Mouse (Mus musculus) CH12.LX (cell line): ENCODE measurements around the gene Pip5k1b. TPM values are rescaled to one million over a fixed set of nuclear protein-coding genes. Genes with fewer than 3 reads are reported as not detected.

Experiments used
- DNase-seq: peaks from one replicate; pipeline ENCODE4 v3.0.0-alpha.2; 2013; ENCODE audit errors: extremely low read depth
- H3K27ac ChIP-seq: 2 replicates; pipeline ENCODE4 v1.5.1; 2012; ENCODE audit warnings: low read depth, mild to moderate bottlenecking, control low read depth, moderate library complexity; ENCODE audit not compliant: insufficient read depth
- H3K27me3 ChIP-seq: replicated peaks from 2 replicates; pipeline ENCODE3; 2012; ENCODE audit warnings: inconsistent platforms
- H3K36me3 ChIP-seq, 2 experiments: replicated peaks in 1 of 2; 2 replicates each; pipeline versions ENCODE3 to v1.6.1; 2012; ENCODE audit warnings: inconsistent platforms in 1 of 2, low read length in 1 of 2, mild to moderate bottlenecking in 1 of 2, mixed read lengths in 1 of 2, moderate library complexity in 1 of 2; ENCODE audit not compliant: control insufficient read depth in 1 of 2, insufficient read depth in 1 of 2
- H3K4me1 ChIP-seq, 2 experiments: 2 replicates each; pipeline ENCODE4 v1.6.1; 2012; ENCODE audit warnings: inconsistent platforms in 1 of 2, moderate library complexity in 1 of 2; ENCODE audit not compliant: insufficient read depth in 2 of 2, control insufficient read depth in 1 of 2
- H3K4me2 ChIP-seq: 2 replicates; pipeline ENCODE4 v1.6.1; 2012; ENCODE audit warnings: low read depth, mild to moderate bottlenecking, control low read depth; ENCODE audit not compliant: poor library complexity, insufficient read depth, severe bottlenecking
- H3K4me3 ChIP-seq, 3 experiments: fragments of 150-350 bp in 1 of 3; sonication (generic) in 1 of 3; replicated peaks in 1 of 3; 2 replicates each; pipeline versions ENCODE3 to v1.5.1; 2011 to 2012; ENCODE audit warnings: low read depth in 2 of 3, low read length in 2 of 3, mild to moderate bottlenecking in 2 of 3, moderate library complexity in 2 of 3, control low read depth in 1 of 3, improper control_type of control experiment in 1 of 3, inconsistent platforms in 1 of 3, mixed read lengths in 1 of 3; ENCODE audit not compliant: poor library complexity in 1 of 3
- H3K79me2 ChIP-seq: replicated peaks from 2 replicates; pipeline ENCODE4 v1.6.1; 2012; ENCODE audit warnings: mild to moderate bottlenecking, moderate library complexity; ENCODE audit not compliant: control insufficient read depth, poor library complexity, insufficient read depth, severe bottlenecking; ENCODE audit errors: extremely low read depth
- H3K9ac ChIP-seq: 2 replicates; pipeline ENCODE4 v1.6.1; 2012; ENCODE audit warnings: low read depth, mild to moderate bottlenecking, control low read depth, moderate library complexity; ENCODE audit not compliant: insufficient read depth
- H3K9me3 ChIP-seq: replicated peaks from 2 replicates; pipeline ENCODE3; 2012; ENCODE audit warnings: low read length, inconsistent platforms, mixed read lengths
- CTCF ChIP-seq, 2 experiments: IDR thresholded peaks in 1 of 2; conservative IDR thresholded peaks in 1 of 2; 2 replicates each; pipeline ENCODE4 v1.5.1; 2011 to 2012; ENCODE audit warnings: low read depth in 2 of 2, low read length in 2 of 2, improper control_type of control experiment in 1 of 2, inconsistent platforms in 1 of 2, mild to moderate bottlenecking in 1 of 2, moderate library complexity in 1 of 2
- E2F4 ChIP-seq: IDR thresholded peaks from 2 replicates; pipeline ENCODE4 v1.6.1; 2011; ENCODE audit warnings: low read depth, low read length, improper control_type of control experiment; ENCODE audit not compliant: insufficient replicate concordance
- EP300 ChIP-seq: IDR thresholded peaks from 2 replicates; pipeline ENCODE4 v1.6.1; 2011; ENCODE audit warnings: low read length, improper control_type of control experiment
- GABPA ChIP-seq: IDR thresholded peaks from 2 replicates; pipeline ENCODE4 v1.6.1; 2012; ENCODE audit warnings: low read depth, low read length, improper control_type of control experiment, inconsistent platforms; ENCODE audit not compliant: insufficient replicate concordance
- IRF4 ChIP-seq: IDR thresholded peaks from 2 replicates; pipeline ENCODE4 v1.6.1; 2014; ENCODE audit warnings: low read depth, mild to moderate bottlenecking, inconsistent platforms, low read length, improper control_type of control experiment
- MAX ChIP-seq: IDR thresholded peaks from 2 replicates; pipeline ENCODE4 v1.6.1; 2011; ENCODE audit warnings: low read length, improper control_type of control experiment
- MEF2A ChIP-seq: IDR thresholded peaks from 2 replicates; pipeline ENCODE4 v1.6.1; 2014; ENCODE audit warnings: low read depth, mild to moderate bottlenecking, inconsistent platforms, low read length, improper control_type of control experiment, borderline replicate concordance
- NRF1 ChIP-seq: IDR thresholded peaks from 2 replicates; pipeline ENCODE4 v1.6.1; 2014; ENCODE audit warnings: low read depth, mild to moderate bottlenecking, inconsistent platforms, low read length, improper control_type of control experiment, moderate library complexity
- PAX5 ChIP-seq: IDR thresholded peaks from 2 replicates; pipeline ENCODE4 v1.6.1; 2012; ENCODE audit warnings: low read length, inconsistent platforms, mixed read lengths
- RAD21 ChIP-seq: IDR thresholded peaks from 2 replicates; pipeline ENCODE4 v1.6.1; 2011; ENCODE audit warnings: low read depth, mild to moderate bottlenecking, low read length, improper control_type of control experiment, moderate library complexity
- SMC3 ChIP-seq: IDR thresholded peaks from 2 replicates; pipeline ENCODE4 v1.6.1; 2011; ENCODE audit warnings: low read depth, low read length, improper control_type of control experiment
- USF1 ChIP-seq: IDR thresholded peaks from 2 replicates; pipeline ENCODE4 v1.6.1; 2014; ENCODE audit warnings: low read depth, mild to moderate bottlenecking, inconsistent platforms, low read length, improper control_type of control experiment
- ZNF384 ChIP-seq: IDR thresholded peaks from 2 replicates; pipeline ENCODE4 v1.6.1; 2012; ENCODE audit warnings: low read depth, low read length, improper control_type of control experiment, inconsistent platforms
- dilution Hi-C: fragments of 300-500 bp; cut with MboI; formaldehyde crosslinking; loops from 2 replicates; pipeline ENCODE4 v1.14.3; 2020; ENCODE audit warnings: low sequenced_read_pairs; ENCODE audit not compliant: extremely low pct_unique_long_range_greater_than_20kb, extremely low pct_ligation_motif_present
- in situ Hi-C: fragments of 300-500 bp; cut with MboI; formaldehyde crosslinking; loops from 3 replicates; pipeline ENCODE4 v1.14.3; 2019; ENCODE audit warnings: low sequenced_read_pairs, low pct_ligation_motif_present, low pct_unique_long_range_greater_than_20kb, mixed read lengths
- polyA plus RNA-seq: library from polyadenylated mRNA; unstranded; fragments of >175 nt; gene quantifications from 2 replicates; pipeline ENCODE4 v1.2.1, GENCODE M21; 2012; ENCODE audit warnings: low read depth; ENCODE audit not compliant: insufficient read length
- total RNA-seq, 2 experiments: library from RNA; depleted of rRNA; stranded (reverse); fragments of 300-350 nt in 1 of 2; fragments of >200 nt in 1 of 2; gene quantifications; 2 replicates each; pipeline ENCODE4 v1.2.3; 2012 to 2014

Pip5k1b gene
- total and polyA plus RNA-seq, 3 experiments: 1.7 to 2.9 (median 2.0) TPM

GRCm38 (mm10) chr19:24502736-24503421 is 52.8 kb downstream of the Pip5k1b start:
- no peaks in the 10 kb centered on the region for H3K27me3 ChIP-seq
- H3K36me3 ChIP-seq: no peaks in the 10 kb centered on the region
- DNase-seq: no peak
- H3K4me2 ChIP-seq: no peak overlapping the region
- H3K9me3 ChIP-seq: no peaks in the 10 kb centered on the region
- no peak overlapping the region for H3K27ac ChIP-seq
- H3K4me1 ChIP-seq: 0 out of 4 replicates have a peak, but pooled peaks cover 0 to 2% of the 10 kb centered on the region in 2 experiments
- no peak overlapping the region for H3K9ac ChIP-seq
- H3K4me3 ChIP-seq: no peak overlapping the region
- TF ChIP-seq RAD21: peak; percentile 11
- TF ChIP-seq SMC3: peak; percentile 14; the same call in 1 of the 2 replicates
- no peak for TF ChIP-seq ZNF384
- peak in 1 of 2 experiments; percentile 21; a peak in 2 of 4 replicates for TF ChIP-seq CTCF (conservative IDR thresholded peaks at IDR 0.05 in 1 of 2, IDR thresholded peaks at IDR 0.05 in 1 of 2; ENCODE audit: low read depth in 2 of 2, low read length in 2 of 2)
- TF ChIP-seq, all 38 proteins: peak for 3
- H3K79me2 ChIP-seq: no peaks in the 10 kb centered on the region
- in situ Hi-C loops (no loop called here), dilution Hi-C loops (no loop called here)

GRCm38 (mm10) chr19:24501525-24501924 is 54.1 kb downstream of the Pip5k1b start:
- in situ Hi-C loops: no loop called here
- H3K27ac ChIP-seq: no peak overlapping the region
- dilution Hi-C loops: no loop called here

GRCm38 (mm10) chr19:24500431-24500830 is 55.2 kb downstream of the Pip5k1b start:
- Histone ChIP-seq H3K9me3 (no peaks in the 10 kb centered on the region), H3K36me3 (no peaks in the 10 kb centered on the region), H3K4me1 (0 out of 4 replicates have a peak, but pooled peaks cover 0 to 2% of the 10 kb centered on the region in 2 experiments), H3K4me3 (no peak overlapping the region)
- dilution Hi-C loops: no loop called here
- in situ Hi-C loops: no loop called here
- TF ChIP-seq EP300: no peak
- TF ChIP-seq E2F4: no peak
- no peak for TF ChIP-seq USF1
- TF ChIP-seq, all 38 proteins: peak for 0
- Histone ChIP-seq H3K4me2 (no peak overlapping the region), H3K9ac (no peak overlapping the region), H3K27me3 (no peaks in the 10 kb centered on the region), H3K79me2 (no peaks in the 10 kb centered on the region), H3K27ac (no peak overlapping the region)
- no peak for DNase-seq

More at GRCm38 (mm10) chr19:24501525-24501924, 54.1 kb downstream of the Pip5k1b start:
- Histone ChIP-seq H3K9ac (no peak overlapping the region), H3K36me3 (no peaks in the 10 kb centered on the region), H3K4me3 (no peak overlapping the region), H3K4me1 (0 out of 4 replicates have a peak, but pooled peaks cover 0 to 2% of the 10 kb centered on the region in 2 experiments), H3K27me3 (no peaks in the 10 kb centered on the region), H3K4me2 (no peak overlapping the region), H3K79me2 (no peaks in the 10 kb centered on the region), H3K9me3 (no peaks in the 10 kb centered on the region)
- no peak for DNase-seq
- TF ChIP-seq NRF1: no peak
- no peak for TF ChIP-seq GABPA
- TF ChIP-seq PAX5: no peak
- no peak for TF ChIP-seq IRF4
- no peak for TF ChIP-seq MAX
- no peak for TF ChIP-seq MEF2A
- TF ChIP-seq RAD21: no peak
